Comparison of ENCODE assay signal across 31 mouse cellular contexts in genomic region chr5:66345140-66345539, GRCm38 (mm10).
DNase-seq lines count a peak whose midpoint lies in the region; ATAC-seq and TF ChIP-seq lines count a peak whose summit lies in the region.
"Had no signal": no experiment of that assay in that cellular context is flagged by ENCODE, and none has a peak within 500 bp of the region (broad histone marks: within the 10 kb centered on the region; RNA-seq: fewer than 3 reads in every experiment).

No protein-coding gene starts in this region.

- no peak overlapping the region for H3K4me2 ChIP-seq in neural tube, embryonic 11.5 days (ENCODE audit: low read depth)
- no peak overlapping the region for H3K4me2 ChIP-seq in neural tube, embryonic 15.5 days
- H3K4me2 ChIP-seq: embryonic facial prominence, embryonic 13.5 days; forebrain, embryonic 15.5 days; heart, embryonic 15.5 days; hindbrain, embryonic 13.5 days; limb, embryonic 12.5 days; liver, embryonic 15.5 days; lung, embryonic 15.5 days; midbrain, embryonic 11.5 days had no signal

- H3K9ac ChIP-seq in neural tube, embryonic 11.5 days (ENCODE audit: low read length): no peak overlapping the region
- H3K9ac ChIP-seq in neural tube, embryonic 15.5 days (replicated peaks): no peak overlapping the region
- H3K9ac ChIP-seq: embryonic facial prominence, embryonic 13.5 days; forebrain, embryonic 15.5 days; heart, embryonic 15.5 days; hindbrain, embryonic 13.5 days; limb, embryonic 12.5 days; liver, embryonic 15.5 days; lung, embryonic 15.5 days had no signal

- TF ChIP-seq CTCF in lung, adult 2 months (IDR thresholded peaks at IDR 0.05; ENCODE audit: insufficient read depth, low read length): no peak

- no peak for DNase-seq in neural tube, embryonic 11.5 days (ENCODE audit: low spot score)
- DNase-seq in ES-CJ7 (ENCODE audit: low read depth, low spot score) (peak; percentile 44), R1 (ENCODE audit: low read depth, low spot score) (peak; percentile 39)
- peak; percentile 30 for DNase-seq in yolk sac, embryonic 10.5 days (ENCODE audit: low spot score)
- no peak for DNase-seq in lung, adult 2 months
- no peak for DNase-seq in heart, postnatal 36 days
- DNase-seq: adrenal gland, adult 2 months; cerebellum, adult 8-10 months; cerebellum, postnatal 25 days; gastrocnemius, postnatal 25 days; heart, adult 11 months; kidney, postnatal 14 days; lung, postnatal 36 days; right cerebral cortex, postnatal 4 days; thymus, adult 2 months; thymus, postnatal 36 days had no signal

- intact Hi-C loops in heart, postnatal 36 days (cut with DNase I): no loop called here

- H3K27me3 ChIP-seq in neural tube, embryonic 11.5 days (ENCODE audit: control insufficient read depth, insufficient read depth, low read length): no peaks in the 10 kb centered on the region
- no peaks in the 10 kb centered on the region for H3K27me3 ChIP-seq in neural tube, embryonic 15.5 days (replicated peaks)
- H3K27me3 ChIP-seq: embryonic facial prominence, embryonic 13.5 days; forebrain, embryonic 15.5 days; heart, embryonic 15.5 days; hindbrain, embryonic 13.5 days; limb, embryonic 12.5 days; liver, embryonic 15.5 days; lung, embryonic 15.5 days; Patski had no signal

- H3K4me1 ChIP-seq in neural tube, embryonic 11.5 days (ENCODE audit: control insufficient read depth, insufficient read depth, low read length): peaks cover 5% of the 10 kb centered on the region
- peaks cover 36% of the 10 kb centered on the region for H3K4me1 ChIP-seq in neural tube, embryonic 15.5 days
- H3K4me1 ChIP-seq in lung, adult 2 months (ENCODE audit: control insufficient read depth, insufficient read depth, low read length): no peaks in the 10 kb centered on the region
- H3K4me1 ChIP-seq: liver, embryonic 15.5 days had no signal

- no peak overlapping the region for H3K27ac ChIP-seq in neural tube, embryonic 11.5 days (ENCODE audit: low read depth, low read length)
- H3K27ac ChIP-seq in neural tube, embryonic 15.5 days (replicated peaks): no peak overlapping the region
- H3K27ac ChIP-seq: embryonic facial prominence, embryonic 13.5 days; forebrain, embryonic 10.5 days; forebrain, embryonic 15.5 days; heart, embryonic 10.5 days; heart, embryonic 15.5 days; hindbrain, embryonic 13.5 days; left cerebral cortex, adult 2 months; limb, embryonic 12.5 days; liver, embryonic 15.5 days; lung, embryonic 15.5 days had no signal

- no peak overlapping the region for H3K4me3 ChIP-seq in neural tube, embryonic 11.5 days (ENCODE audit: low read depth, low read length)
- no peak overlapping the region for H3K4me3 ChIP-seq in neural tube, embryonic 15.5 days (replicated peaks)
- H3K4me3 ChIP-seq in lung, adult 2 months (replicated peaks; ENCODE audit: extremely low read depth, low read depth, low read length): no peak overlapping the region
- H3K4me3 ChIP-seq: embryonic facial prominence, embryonic 13.5 days; forebrain, embryonic 10.5 days; forebrain, embryonic 15.5 days; heart, embryonic 10.5 days; heart, embryonic 15.5 days; hindbrain, embryonic 13.5 days; left cerebral cortex, adult 2 months; limb, embryonic 12.5 days; liver, embryonic 15.5 days; lung, embryonic 15.5 days had no signal

- no peak for TF ChIP-seq POLR2A in lung, adult 2 months (IDR thresholded peaks at IDR 0.05; ENCODE audit: borderline replicate concordance, extremely low read depth, low read depth, low read length)

- H3K9me3 ChIP-seq in neural tube, embryonic 11.5 days (ENCODE audit: control insufficient read depth, low read length): no peaks in the 10 kb centered on the region
- no peaks in the 10 kb centered on the region for H3K9me3 ChIP-seq in neural tube, embryonic 15.5 days (replicated peaks)
- H3K9me3 ChIP-seq: embryonic facial prominence, embryonic 13.5 days; forebrain, embryonic 10.5 days; forebrain, embryonic 15.5 days; heart, embryonic 10.5 days; heart, embryonic 15.5 days; hindbrain, embryonic 13.5 days; limb, embryonic 12.5 days; liver, embryonic 15.5 days; lung, embryonic 15.5 days had no signal

- 44% methylated on average over 3 of the region's 3 CpGs for WGBS in neural tube, embryonic 11.5 days
- WGBS in neural tube, embryonic 15.5 days: 54% methylated on average over 3 of the region's 3 CpGs
- WGBS in lung, adult 2 months: 54% methylated on average over 3 of the region's 3 CpGs

- H3K36me3 ChIP-seq in neural tube, embryonic 11.5 days (ENCODE audit: control insufficient read depth, insufficient read depth, low read length): no peaks in the 10 kb centered on the region
- H3K36me3 ChIP-seq in neural tube, embryonic 15.5 days: no peaks in the 10 kb centered on the region
- H3K36me3 ChIP-seq: forebrain, embryonic 10.5 days; forebrain, embryonic 15.5 days; heart, embryonic 15.5 days; hindbrain, embryonic 13.5 days; limb, embryonic 12.5 days; liver, embryonic 15.5 days; lung, embryonic 15.5 days had no signal

- 0 out of 2 replicates have a peak, but pooled peaks have one; percentile 31 for ATAC-seq in neural tube, embryonic 11.5 days (ENCODE audit: insufficient read depth, low FRiP score, low TSS enrichment)
- ATAC-seq in neural tube, embryonic 15.5 days (ENCODE audit: low FRiP score): no peak
- ATAC-seq: forebrain, embryonic 15.5 days; intestine, postnatal 0 days; midbrain, embryonic 16.5 days; Patski had no signal

Comparison
In these comparisons a context has a peak if more than half of its experiments do, and no peak if none do; other contexts are left out.
1. DNase-seq: peak in ES-CJ7 (single experiment), R1 (single experiment) and yolk sac, embryonic 10.5 days (single experiment); none in neural tube, embryonic 11.5 days (single experiment), lung, adult 2 months (single experiment) and heart, postnatal 36 days (0 of 2).